Mouse (Mus musculus): Measurements from ENCODE around the gene Olfr1130. TPM values are rescaled to one million over a fixed set of nuclear protein-coding genes. Genes with fewer than 3 reads are reported as not detected.
"Not testable (repeated sequence)": the region's sequence is repeated elsewhere in the genome, so short reads cannot be mapped to it uniquely, and the experiment has no call there.

The Olfr1130 gene
- total RNA-seq (2021) = not detected
- long read RNA-seq, experiment 1 = 0 reads
- long read RNA-seq, experiment 2 = 0 reads

- DNase-seq = not testable (repeated sequence)
Measured at GRCm38 (mm10) chr2:87605912-87606311, at the start of gene Olfr1130. Gene Olfr1130, plus strand, starts transcription at chr2:87606212.

- not testable (repeated sequence) for DNase-seq
Measured at GRCm38 (mm10) chr2:87573602-87574001, 32.4 kb upstream of the Olfr1130 start, which contains the start of gene Olfr1129. Gene Olfr1129, plus strand, starts transcription at chr2:87573902.

- DNase-seq = no peak
Measured at GRCm38 (mm10) chr2:87626804-87627203, 20.8 kb downstream of the Olfr1130 start, which contains the start of gene Olfr1131. Gene Olfr1131, plus strand, starts transcription at chr2:87627104.

- no peak for DNase-seq
Measured at GRCm38 (mm10) chr2:87637435-87637834, 31.4 kb downstream of the Olfr1130 start, which contains the start of gene Olfr1132. Gene Olfr1132, minus strand, starts transcription at chr2:87637535.

GRCm38 (mm10) chr2:87642441-87642840 lies 36.4 kb downstream of the Olfr1130 start:
- no peak for DNase-seq

- no peak for DNase-seq
Measured at GRCm38 (mm10) chr2:87647274-87647673, 41.3 kb downstream of the Olfr1130 start, which contains the start of gene Olfr1133. Gene Olfr1133, minus strand, starts transcription at chr2:87647374.

GRCm38 (mm10) chr2:87658360-87658759 lies 52.3 kb downstream of the Olfr1130 start, which contains the start of gene Olfr1134:
Gene Olfr1134, minus strand, starts transcription at chr2:87658460.
- DNase-seq = no peak

Other genes with a start within 250 kb of the Olfr1130 start
- not detected for gene Olfr1121, start 236.3 kb upstream of the Olfr1130 start, total RNA-seq (2021)
- not detected for gene Olfr1122, start 220.4 kb upstream of the Olfr1130 start, total RNA-seq (2021)
- gene Olfr1123, start 189.6 kb upstream of the Olfr1130 start, total RNA-seq (2021) = not detected
- not detected for gene Olfr1124, start 175.9 kb upstream of the Olfr1130 start, total RNA-seq (2021)
- not detected for gene Olfr1126, start 152.2 kb upstream of the Olfr1130 start, total RNA-seq (2021)
- not detected for gene Pramel7, start 109.1 kb upstream of the Olfr1130 start, total RNA-seq (2021)
- not detected for gene Pramel6, start 99.6 kb upstream of the Olfr1130 start, total RNA-seq (2021)
- gene Olfr153, start 74.4 kb upstream of the Olfr1130 start, total RNA-seq (2021) = not detected
- gene Olfr1128, start 60.7 kb upstream of the Olfr1130 start, total RNA-seq (2021) = not detected
- gene Olfr1129, start 32.3 kb upstream of the Olfr1130 start, total RNA-seq (2021) = not detected
- gene Olfr1131, start 20.9 kb downstream of the Olfr1130 start, total RNA-seq (2021) = not detected
- gene Olfr1132, start 31.3 kb downstream of the Olfr1130 start, total RNA-seq (2021) = not detected
- not detected for gene Olfr1133, start 41.2 kb downstream of the Olfr1130 start, total RNA-seq (2021)
- gene Olfr1134, start 52.2 kb downstream of the Olfr1130 start, total RNA-seq (2021) = not detected
- not detected for gene Olfr1135, start 67.5 kb downstream of the Olfr1130 start, total RNA-seq (2021)
- not detected for gene Olfr1136, start 87.7 kb downstream of the Olfr1130 start, total RNA-seq (2021)
- not detected for gene Olfr1137, start 107.0 kb downstream of the Olfr1130 start, total RNA-seq (2021)
- gene Olfr1138, start 133.8 kb downstream of the Olfr1130 start, total RNA-seq (2021) = not detected
- not detected for gene Olfr1140, start 137.5 kb downstream of the Olfr1130 start, total RNA-seq (2021)
- not detected for gene Olfr1141, start 147.8 kb downstream of the Olfr1130 start, total RNA-seq (2021)
- not detected for gene Olfr152, start 173.3 kb downstream of the Olfr1130 start, total RNA-seq (2021)
- not detected for gene Olfr1143, start 194.4 kb downstream of the Olfr1130 start, total RNA-seq (2021)
- not detected for gene Olfr1145, start 203.6 kb downstream of the Olfr1130 start, total RNA-seq (2021)
- not detected for gene Olfr1148, start 224.3 kb downstream of the Olfr1130 start, total RNA-seq (2021)
- gene Olfr1150-ps1, start 237.8 kb downstream of the Olfr1130 start, total RNA-seq (2021) = not detected
- gene Olfr1151, start 249.7 kb downstream of the Olfr1130 start, total RNA-seq (2021) = not detected